Mouse (Mus musculus): ENCODE results near the gene Camsap2.

Camsap2 gene

GRCm38 (mm10) chr1:136255174-136255573 is 90.7 kb downstream of the Camsap2 start:
- DNase-seq = no peak

DNA sequence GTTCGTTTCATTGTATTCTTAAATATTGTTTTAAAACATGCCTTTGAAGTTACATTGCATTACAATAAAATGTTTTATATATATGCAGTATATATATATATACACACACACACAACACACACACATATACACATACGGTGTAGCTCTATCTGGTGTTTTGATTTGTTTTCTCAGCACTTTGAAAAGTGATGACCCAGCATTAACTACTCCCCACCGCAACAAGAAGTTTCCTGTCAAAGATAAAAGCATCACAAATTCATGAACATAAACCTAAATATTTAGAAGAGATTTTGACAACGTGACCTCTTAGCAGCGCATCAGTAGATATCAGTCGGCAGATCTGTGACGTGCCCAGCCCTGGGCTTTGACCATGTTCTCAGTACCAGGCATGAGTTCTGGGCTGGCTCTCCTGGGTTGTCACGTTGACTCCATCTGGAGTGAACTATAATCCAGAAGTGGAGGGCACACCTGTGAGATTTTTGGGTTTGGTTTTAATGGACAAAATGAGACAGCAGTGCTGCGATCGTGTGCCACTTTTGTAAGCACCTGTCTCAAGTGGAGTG is 91.3 kb downstream of the Camsap2 start:
- no peak for DNase-seq

DNA sequence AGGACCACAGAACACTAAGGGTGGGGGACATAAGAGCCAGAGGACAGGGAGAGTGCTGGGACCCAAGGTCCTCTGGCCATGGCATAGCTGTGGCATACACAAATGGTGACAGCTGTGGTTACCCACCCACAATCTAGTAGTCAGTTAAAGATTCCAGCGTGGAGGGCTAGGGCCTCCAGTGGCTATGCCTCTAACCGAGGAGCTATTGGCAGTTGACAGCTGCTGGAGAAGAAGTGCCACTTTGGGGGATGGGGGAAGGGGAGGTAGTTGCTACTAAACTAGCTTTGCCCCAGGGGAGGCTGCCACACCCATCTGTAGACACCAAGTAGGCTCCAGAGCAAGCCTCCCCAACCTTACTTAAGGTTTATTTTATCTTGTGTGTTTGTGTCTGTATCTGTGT is 92.4 kb downstream of the Camsap2 start:
- DNase-seq = no peak

GRCm38 (mm10) chr1:136249662-136250061 is 96.2 kb downstream of the Camsap2 start:
- DNase-seq = no peak

DNA sequence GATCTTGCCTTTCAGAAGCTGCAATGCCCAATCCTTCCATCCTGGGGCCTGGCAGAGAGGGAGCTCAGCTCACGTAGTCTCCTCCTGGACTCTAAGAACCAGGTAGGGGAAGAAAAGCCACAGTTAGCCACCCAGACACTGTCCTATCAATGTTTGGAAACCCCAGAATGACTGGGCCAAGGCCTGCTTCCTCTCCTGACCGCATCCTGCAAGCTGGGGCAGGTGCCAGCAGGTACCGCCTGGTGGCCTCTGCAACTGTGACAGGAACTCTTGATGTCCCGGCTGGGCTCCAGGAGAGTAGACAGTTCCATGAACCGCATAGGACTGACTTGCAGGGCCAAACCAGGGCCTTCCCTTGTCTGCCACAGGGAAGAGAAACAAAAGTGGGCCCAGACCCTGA is 98.5 kb downstream of the Camsap2 start:
- no peak for DNase-seq

- DNase-seq = no peak
Observed at GRCm38 (mm10) chr1:136244469-136244868, 101.4 kb downstream of the Camsap2 start.

DNA sequence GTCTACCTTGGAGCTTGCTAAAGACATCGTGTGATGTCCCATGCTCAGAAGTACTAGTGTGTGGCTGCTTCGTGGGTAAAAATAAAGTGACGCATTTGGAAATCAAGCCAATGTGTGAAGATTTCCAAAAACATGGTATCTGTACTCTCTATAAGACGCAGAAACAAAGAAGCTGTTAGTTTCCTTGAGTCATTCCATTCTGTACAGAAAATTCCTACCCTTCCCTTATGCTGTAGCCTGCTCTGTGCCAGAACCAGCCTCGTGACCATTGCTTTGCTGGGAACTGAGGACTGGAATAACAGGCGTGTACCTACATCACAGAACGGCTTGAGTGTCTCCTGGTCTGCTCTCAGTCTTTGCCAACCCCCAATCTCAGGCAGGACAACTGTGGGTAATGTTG is 104.1 kb downstream of the Camsap2 start:
- no peak for DNase-seq

DNA sequence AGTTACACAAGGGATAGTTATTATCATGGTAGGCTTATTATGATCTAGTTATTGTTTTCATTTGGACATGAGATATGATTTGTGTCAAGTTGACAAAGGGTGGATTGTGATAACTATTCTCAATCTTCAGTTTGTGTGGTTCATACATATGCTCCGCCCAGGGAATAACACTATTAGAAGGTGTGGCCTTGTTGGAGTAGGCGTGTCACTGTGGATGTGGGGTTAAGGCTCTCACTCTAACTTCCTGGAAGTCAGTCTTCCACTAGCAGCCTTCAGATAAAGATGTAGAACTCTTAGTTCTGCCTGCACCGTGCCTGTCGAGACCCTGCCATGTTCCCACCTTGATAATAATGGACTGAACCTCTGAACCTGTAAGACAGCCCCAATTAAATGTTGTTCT is 107.4 kb downstream of the Camsap2 start:
- no peak for DNase-seq

DNA sequence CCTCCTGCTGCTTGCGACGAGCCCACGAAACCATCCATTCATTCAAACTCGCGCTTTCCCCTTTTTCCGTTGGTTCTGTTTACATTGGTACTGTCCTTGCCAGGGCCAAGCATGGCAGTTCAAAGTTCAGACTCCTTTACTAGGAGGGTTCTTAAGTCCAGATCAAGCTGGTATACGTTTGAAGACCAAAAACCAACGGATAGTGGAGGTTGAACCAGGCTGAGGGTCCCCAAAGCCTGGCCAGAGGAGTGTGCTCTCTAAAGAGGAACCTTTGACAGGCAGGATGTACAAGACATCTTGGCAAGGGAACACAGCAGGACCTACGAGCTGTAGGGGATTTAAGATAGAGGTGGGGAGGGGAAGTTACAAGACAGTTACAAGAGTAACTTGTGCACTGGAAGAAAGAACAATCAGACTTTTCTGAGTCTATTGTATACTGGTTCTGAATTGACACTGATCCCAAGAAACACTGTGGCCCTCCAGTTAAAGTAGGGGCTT is 111.3 kb downstream of the Camsap2 start:
- no peak for DNase-seq

DNA sequence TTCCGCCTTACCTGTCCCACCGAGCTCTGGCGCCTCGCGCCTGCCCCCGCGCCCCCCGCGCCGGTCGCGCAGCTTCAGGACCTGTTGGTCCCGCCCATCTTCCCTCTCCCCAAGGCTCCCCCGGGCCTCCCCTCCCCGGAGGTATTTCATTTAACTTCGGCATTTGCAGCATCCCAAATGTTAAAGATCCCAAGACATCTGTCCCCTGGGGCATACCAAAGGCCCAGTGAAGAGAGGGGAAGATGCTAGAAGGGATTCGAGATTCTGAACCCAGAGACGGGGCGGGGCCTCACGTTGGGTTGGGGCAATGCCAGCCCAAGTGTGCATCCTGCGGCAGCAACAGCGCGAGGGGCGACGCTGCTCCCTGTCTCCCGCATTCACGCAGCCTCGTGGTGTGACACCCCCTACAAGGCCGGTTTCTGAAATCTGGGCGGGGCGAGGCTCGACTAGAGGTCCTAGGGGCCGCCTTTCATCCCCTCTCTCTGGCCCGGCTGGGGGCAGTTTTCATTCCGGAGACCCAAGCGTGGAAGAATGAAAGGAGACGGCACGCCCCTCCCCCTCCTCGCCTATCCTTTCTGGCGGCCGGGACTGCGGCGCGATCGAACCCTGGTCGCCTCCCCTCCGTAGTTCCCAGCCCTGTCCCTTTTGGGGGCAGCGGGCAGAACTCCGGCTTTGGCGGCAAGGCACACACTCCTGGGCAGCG is 111.9 kb downstream of the Camsap2 start, which contains the start of gene Inava:
Gene Inava, minus strand, starts transcription at position 373 of the 703 bp plus-strand sequence.
- peak in 1 of 2 experiments; percentile 19 for DNase-seq

DNA sequence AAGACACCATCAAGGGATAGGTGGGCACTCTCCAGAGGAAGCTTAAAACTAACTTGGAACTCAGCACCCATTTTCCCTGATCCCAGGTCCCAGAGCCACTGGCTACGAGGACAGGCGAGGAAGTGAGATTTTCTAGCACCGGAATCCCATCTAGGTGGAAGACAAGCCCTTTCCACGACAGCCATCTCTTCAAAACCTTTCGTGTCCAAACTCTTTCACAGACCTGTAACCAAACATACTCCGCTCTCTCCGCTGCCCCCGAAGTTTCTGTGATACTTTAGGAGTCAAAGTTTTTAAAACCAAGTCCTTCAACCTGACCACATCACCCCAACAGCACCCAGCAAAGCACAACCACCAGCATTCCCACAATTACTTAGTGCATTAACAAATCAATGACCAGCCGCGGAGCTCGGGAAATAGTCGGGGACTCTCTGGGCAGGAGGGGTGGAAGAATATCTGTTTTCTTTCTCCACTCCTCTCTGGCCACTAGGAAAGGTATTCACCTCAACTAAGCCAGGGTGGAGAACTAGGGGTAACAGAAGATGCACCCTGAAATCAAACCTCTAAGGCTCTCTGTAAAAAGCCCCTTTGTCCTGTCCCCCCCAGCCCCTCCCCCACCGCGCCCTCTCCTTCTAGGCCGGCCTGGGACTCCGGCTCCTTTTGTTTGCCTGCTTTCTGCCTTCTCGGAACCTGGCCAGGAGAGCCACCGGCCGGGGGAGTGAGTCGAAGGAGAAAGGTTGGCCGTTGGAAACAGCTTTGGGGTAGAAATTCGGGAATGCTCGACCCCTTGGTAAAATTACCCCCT is 112.7 kb downstream of the Camsap2 start:
- no peak for DNase-seq

GRCm38 (mm10) chr1:136232285-136232926 is 113.5 kb downstream of the Camsap2 start:
- DNase-seq = no peak

DNA sequence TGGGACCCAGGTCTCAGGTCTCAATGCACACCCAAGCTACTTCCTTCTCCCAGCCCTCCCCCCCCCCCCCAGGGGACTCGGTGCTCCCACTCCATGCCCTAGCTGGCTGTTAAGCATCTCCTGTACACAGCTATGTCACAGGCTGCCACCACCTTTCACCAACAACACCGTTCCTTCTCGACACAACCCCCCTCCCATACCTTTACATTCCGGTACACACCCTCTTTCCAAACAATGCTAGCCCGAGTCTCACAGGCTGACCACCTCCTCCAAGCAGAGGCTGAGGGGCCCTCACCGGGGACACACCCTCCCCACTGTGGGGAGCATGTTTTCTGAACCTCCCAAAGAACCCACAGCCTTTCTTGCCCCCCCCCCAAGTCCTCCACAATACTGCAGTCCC is 114.3 kb downstream of the Camsap2 start:
- DNase-seq = no peak

DNA sequence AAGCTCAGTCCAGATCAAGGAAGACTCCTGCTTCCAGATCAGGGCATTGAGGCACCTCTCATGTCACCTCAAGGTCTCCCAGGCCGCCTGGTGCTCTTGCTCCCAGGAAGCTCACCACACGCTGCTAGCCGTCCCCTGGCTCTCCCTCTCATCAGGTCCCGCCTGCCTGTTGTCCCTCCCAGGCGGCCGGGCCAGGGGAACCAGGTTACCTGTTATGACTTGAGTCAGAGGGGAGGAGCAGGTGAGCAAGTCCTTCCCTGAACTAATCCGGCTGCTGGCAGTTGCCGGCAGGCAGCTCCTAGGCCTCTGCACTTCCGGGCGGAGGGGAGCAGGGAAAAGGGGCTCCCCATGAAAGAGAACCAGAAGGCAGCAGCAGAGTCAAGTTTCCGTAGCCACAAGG is 115.7 kb downstream of the Camsap2 start:
- DNase-seq = no peak

DNA sequence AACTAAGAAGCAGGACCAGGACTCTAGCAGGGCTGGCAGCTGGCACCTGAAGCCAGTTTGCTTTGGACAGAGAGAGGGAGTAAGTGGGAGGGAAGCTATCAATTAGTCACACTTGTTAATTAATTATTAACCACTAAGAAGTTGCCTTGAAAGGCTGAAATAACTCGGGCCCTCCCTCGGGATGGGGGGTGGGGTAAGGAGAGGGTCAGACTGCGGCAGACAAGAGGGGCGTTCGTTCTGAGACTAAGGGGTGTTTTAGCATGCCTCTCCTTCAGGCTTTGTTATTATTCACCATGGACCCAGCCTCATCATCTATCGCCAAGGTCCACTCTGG is 116.9 kb downstream of the Camsap2 start:
- no peak for DNase-seq

GRCm38 (mm10) chr1:136228328-136229039 is 117.4 kb downstream of the Camsap2 start:
- no peak for DNase-seq

- no peak for DNase-seq
Observed at GRCm38 (mm10) chr1:136227870-136228269, 118.0 kb downstream of the Camsap2 start.

GRCm38 (mm10) chr1:136226626-136227025 is 119.3 kb downstream of the Camsap2 start:
- DNase-seq = no peak

DNA sequence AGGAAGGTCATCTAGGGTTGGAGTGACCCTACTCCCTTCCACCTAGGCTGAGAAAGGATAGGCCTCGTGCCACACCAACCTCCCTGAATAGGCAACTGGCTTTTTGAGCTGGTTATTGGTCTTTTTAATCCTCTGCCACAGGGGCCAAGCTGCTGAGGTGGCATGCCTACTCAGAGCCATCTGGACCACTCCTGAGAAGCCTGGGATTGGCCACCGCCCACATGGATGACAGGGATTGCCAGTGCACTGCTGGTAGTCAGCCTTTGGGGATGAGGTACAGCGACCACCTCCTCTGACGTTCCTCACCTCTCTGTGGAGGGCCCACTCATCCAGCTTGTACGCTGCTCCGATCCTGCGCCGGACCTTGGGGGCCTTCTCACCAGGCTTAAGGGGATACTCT is 120.1 kb downstream of the Camsap2 start:
- no peak for DNase-seq

DNA sequence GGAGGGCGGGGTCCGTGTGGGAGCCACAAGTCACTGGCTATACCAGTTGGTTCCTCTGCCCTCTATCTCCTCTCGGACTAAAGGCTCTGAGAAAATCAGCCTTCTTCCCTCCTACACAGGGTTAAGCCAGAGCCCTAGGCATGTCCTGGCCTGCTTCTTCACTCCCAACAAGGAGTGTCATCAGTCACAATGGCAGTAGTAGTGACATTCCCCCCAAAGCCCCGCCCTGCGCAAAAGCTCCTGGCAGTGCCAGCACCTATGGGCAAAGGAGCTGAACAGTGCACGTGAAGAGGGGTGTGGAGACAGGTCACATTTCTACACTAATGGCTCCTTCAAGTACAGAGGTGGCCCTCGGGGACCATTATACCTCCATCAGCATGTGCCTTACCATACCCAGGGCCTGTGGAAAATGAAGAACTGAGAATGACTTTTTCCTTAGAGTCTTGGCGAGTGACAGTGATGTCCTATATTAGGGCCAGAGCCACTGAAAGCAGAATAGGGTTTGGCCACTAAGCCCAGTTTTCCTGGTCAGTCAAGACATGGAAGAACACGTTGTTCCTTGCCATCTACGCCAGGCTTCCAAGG is 122.1 kb downstream of the Camsap2 start:
- no peak for DNase-seq

DNA sequence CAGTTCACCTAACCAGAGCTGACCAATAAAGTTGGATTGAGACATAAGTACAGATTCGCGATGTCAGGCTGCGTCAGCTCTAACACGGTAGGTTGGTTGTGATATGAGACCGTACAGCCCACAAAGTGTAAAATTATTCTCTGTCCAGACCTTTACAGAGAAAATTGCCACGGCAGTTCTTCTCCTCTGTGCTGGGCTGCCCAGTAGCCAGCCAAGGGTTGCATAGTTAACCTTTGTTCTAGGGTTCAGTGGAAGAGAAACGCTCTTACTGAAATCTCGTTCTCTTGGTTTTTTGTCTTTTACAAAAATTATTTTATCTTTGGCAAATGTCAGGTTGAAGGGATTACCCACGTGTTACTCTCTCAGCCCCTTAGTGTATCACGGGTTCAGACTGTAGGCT is 123.5 kb downstream of the Camsap2 start:
- no peak for DNase-seq
